Mouse (Mus musculus) kidney, adult 2 months (tissue): ENCODE data around the gene Fam193b.

ENCODE experiments used
- CTCF ChIP-seq: fragments of 200-500 bp; conservative IDR thresholded peaks from 2 replicates; pipeline ENCODE4 v1.5.1; 2011; ENCODE audit warnings: low read depth, mild to moderate bottlenecking, control low read depth, low read length, moderate library complexity, mixed read lengths; ENCODE audit not compliant: insufficient read depth, insufficient read length
- POLR2A ChIP-seq: fragments of 200-500 bp; IDR thresholded peaks from one replicate; pipeline ENCODE4 v1.6.1; 2011; ENCODE audit warnings: low read depth, low read length, control low read depth

DNA sequence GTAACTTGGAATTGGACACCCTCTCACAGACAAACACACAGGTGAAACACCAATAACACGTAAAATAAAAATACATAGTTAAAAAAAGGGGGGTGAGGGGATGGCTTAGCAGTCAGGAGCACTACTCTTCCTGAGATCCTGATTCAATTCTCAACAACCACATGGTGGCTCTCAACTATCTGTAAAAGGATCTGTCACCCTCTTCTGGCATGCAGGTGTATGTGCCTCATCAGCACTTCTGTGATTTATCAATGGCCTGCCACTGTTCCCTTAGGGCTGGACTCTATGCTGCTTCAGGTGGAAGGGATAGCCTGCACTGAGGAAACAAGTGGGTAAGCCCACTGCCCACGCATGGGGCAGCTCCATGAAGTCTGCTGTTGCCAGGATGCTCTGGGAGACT is 30.0 kb downstream of the Fam193b start:
- TF ChIP-seq POLR2A: no peak
- no peak for TF ChIP-seq CTCF
